Mouse (Mus musculus) liver, adult (tissue): ENCODE data around the gene B4galnt3.

Experiments
- GATA4 ChIP-seq: IDR thresholded peaks from 2 replicates; pipeline ENCODE4 v1.6.1; 2014; ENCODE audit warnings: mild to moderate bottlenecking, low read length; ENCODE audit not compliant: insufficient replicate concordance

The B4galnt3 gene

DNA sequence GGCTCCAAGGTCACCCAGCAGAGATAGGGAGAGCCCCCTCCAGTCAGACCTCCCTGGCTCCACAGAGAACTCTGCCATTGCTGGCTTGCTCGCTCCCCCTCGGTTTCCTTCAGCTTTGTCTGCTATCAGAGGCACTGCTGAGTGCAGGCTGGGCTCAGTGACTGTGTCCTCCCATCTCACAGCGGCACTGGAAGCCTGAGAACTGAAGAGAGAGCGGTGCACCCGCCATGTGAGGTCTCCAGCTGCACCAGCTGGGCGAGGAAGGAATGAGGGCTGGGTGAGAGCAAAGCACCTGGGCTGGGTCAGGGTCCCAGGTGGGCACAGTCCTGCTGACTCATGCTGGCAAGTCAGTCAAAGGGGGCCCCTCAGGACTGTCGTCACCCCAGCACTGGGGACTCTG lies 108.6 kb downstream of the B4galnt3 start:
- no peak for TF ChIP-seq GATA4

DNA sequence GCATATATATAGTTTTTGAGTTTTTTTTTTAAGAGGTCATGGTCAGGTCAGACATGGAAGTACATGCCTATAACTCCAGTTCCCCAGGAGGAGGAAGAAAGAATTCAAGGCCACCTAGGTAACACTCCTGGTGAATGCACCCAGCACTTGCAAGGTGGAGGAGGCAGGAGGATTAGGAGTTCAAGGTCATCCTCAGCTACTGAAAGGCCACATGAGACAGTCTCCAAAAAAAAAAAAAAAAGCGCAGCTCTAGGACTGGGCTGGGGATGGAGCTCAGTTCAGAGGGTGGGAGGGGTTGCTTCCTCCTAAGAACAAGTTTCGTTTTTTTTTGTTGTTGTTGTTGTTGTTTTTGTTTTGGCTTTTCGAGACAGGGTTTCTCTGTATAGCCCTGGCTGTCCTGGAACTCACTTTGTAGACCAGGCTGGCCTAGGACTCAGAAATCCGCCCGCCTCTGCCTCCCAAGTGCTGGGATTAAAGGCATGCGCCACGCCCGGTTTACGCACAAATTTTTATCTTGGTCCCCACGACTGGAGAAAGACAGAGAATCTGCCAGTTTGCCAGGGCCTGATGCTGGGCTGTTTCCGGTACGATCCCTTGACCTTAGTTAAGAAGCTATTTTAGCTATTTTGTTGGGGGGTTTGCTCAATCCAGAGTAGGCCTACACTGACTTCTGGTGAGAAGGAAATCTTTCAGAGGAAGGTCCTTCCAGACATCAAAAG lies 109.2 kb downstream of the B4galnt3 start:
- no peak for TF ChIP-seq GATA4

GRCm38 (mm10) chr6:120183771-120184170 lies 110.6 kb downstream of the B4galnt3 start:
- no peak for TF ChIP-seq GATA4

DNA sequence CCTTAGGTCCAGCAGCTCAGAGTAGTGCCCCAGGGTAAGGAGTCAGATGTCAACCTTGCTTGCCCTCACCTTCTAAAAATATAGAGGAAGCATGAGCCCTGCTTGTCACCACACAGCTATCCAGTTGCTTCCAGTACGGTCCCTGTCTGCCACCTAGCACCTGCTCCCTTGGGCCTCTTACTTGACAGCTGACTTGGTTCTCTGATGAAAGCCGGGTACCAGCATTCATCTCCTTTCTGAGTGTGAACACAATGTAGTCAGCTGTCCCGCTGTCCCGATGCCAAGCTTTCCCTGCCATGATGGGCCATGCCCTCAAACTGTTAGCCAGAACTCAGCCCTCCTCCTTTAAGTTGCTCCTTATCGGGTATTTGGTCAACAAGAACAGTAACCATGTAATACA lies 112.2 kb downstream of the B4galnt3 start:
- TF ChIP-seq GATA4: no peak

DNA sequence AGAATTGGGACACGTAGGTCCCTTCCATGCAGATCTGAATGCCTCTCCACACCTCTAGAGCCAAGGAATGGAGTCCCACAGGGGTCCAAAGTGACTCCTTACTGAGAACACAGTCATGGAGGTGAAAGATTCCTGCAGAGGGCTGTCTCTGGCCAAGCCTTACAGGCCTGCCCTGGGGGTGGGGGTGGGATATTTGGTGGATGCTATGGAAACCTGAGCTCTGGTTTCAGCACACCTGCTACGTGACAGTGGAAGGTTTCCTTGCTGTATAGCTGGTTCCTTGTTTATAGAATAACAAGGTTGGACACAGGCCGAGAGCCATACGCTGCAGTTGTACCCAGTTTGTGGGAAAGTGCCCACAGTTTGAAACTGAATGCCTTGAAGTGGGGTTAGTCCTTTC lies 113.9 kb downstream of the B4galnt3 start:
- no peak for TF ChIP-seq GATA4

GRCm38 (mm10) chr6:120179756-120180206 lies 114.6 kb downstream of the B4galnt3 start:
- no peak for TF ChIP-seq GATA4

- TF ChIP-seq GATA4: no peak
Measured at GRCm38 (mm10) chr6:120179044-120179755, 115.2 kb downstream of the B4galnt3 start.

- TF ChIP-seq GATA4: no peak
Measured at GRCm38 (mm10) chr6:120175650-120176049, 118.7 kb downstream of the B4galnt3 start.

- TF ChIP-seq GATA4: no peak
Measured at GRCm38 (mm10) chr6:120174602-120175115, 119.7 kb downstream of the B4galnt3 start.

- no peak for TF ChIP-seq GATA4
Measured at GRCm38 (mm10) chr6:120174028-120174601, 120.2 kb downstream of the B4galnt3 start.

DNA sequence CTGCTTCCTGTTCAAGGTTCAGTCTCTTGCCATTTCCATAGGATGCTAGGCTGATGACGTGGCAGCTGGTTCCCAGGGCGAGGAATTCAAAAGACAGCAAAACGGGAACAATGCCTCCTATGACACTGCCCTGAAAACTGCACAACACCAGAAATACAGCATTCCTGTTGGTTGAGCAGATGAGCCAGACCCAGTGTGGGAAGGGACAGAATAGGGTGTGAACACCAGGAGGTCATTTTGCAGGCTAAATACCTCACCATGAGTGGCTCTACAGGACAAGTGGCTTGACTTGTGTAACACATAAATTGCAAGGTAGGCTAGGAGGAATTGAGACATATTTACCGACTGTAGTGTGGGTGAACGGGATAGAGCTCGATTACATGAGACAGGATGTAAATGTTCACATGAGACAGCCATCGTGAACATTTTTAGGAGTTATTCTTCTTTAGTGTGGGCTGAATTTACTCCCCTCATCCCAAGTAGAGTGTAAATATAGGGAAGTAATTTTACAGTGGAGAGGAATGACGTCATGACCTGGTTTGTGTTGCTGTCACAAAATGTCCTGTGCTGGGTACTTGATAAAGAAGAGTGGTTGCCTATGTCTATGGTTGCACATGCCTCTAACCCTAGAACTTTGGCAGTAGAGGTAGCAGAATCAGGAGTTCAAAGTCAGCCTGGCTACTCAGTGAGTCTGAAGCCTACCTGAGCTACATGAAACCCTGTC lies 121.9 kb downstream of the B4galnt3 start:
- TF ChIP-seq GATA4: no peak

- TF ChIP-seq GATA4: no peak
Measured at GRCm38 (mm10) chr6:120167574-120167973, 126.8 kb downstream of the B4galnt3 start.

DNA sequence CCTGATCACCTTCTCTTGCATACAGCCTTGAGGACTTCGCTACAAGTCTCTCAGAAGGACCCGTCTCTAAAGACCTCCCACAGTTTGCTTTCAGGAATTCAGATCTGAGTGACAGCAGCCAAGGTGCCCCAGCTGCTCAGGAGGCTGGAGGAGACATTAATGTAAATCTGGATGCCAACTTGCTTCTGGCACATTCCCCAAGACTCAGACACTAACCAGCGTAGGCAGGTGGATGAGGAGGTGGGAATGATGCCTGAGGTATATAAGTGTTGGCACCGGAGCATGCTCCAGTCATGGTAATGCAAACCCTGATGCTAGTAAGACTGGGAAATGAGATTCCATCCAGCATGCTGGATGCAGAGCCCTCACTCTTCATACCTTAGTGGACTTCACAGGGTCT lies 129.6 kb downstream of the B4galnt3 start:
- TF ChIP-seq GATA4: no peak

- no peak for TF ChIP-seq GATA4
Measured at GRCm38 (mm10) chr6:120162928-120163327, 131.4 kb downstream of the B4galnt3 start.
